Mouse (Mus musculus): ENCODE results near the gene Lilr4b. TPM values are rescaled to one million over a fixed set of nuclear protein-coding genes. Genes with fewer than 3 reads are reported as not detected.
"Not testable (repeated sequence)": the region's sequence is repeated elsewhere in the genome, so short reads cannot be mapped to it uniquely, and the experiment has no call there.

Lilr4b gene
- 0.57 and 1.1 TPM in 2 replicates for polyA plus RNA-seq (2012; rRNA removed)

DNA sequence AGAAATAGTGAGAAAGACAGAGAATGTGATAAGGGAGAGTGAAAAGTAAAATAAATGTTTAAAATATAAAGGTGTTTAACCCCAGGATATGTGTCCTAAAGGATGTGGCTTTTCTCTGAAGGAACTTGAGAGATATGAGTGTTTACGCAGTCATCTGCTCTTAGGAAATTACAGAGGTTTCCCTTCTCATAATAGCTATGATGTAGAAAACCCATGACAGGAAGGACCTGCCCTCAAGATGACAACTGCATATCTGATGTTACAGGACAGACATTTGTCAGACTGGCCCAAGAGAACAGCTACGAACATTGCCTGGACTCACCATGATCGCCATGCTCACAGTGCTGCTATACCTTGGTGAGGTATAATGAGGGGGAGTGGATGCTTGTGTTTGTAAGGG, at the start of gene Lilr4b, which contains the start of gene Gm49339:
TSS of gene Lilr4b (plus strand) at position 236 of the 400 bp plus-strand sequence.
TSS of gene Gm49339 (plus strand) at position 216 of the 400 bp plus-strand sequence.
- H3K4me1 ChIP-seq (ENCODE audit: control insufficient read depth, insufficient read depth, insufficient read length, low read length); H3K36me3 ChIP-seq (ENCODE audit: control insufficient read depth, insufficient read depth, low read length); H3K27ac ChIP-seq (ENCODE audit: insufficient read depth, low read depth, low read length); H3K27me3 ChIP-seq (ENCODE audit: control insufficient read depth, insufficient read depth, low read length); H3K4me3 ChIP-seq (ENCODE audit: low read depth, low read length): not testable (repeated sequence)
- 86% methylated on average over 1 of the region's 3 CpGs for WGBS

DNA sequence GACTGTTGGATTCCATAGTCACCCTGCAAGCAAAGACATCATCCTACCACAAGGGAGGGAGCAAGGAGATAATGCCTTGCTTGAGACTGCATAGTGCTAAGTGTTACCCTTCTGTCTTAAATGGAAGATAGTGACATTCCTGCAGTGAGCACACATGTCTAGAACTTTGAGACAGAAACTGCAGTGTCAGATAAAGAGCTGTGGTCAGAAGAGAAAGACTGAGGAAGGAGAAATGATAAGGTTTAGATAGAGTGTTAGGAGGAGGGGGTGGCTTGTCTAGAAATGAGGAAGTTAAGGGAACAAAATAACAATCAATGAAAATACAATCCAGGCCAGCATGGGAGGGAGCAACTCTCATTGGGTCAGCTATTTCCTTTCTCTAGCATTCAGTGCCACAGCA, 47.5 kb upstream of the Lilr4b start:
- Histone ChIP-seq H3K4me1 (ENCODE audit: control insufficient read depth, insufficient read depth, insufficient read length, low read length) (no peaks in the 10 kb centered on the region), H3K36me3 (ENCODE audit: control insufficient read depth, insufficient read depth, low read length) (no peaks in the 10 kb centered on the region), H3K4me3 (ENCODE audit: low read depth, low read length) (no peak overlapping the region), H3K27me3 (ENCODE audit: control insufficient read depth, insufficient read depth, low read length) (no peaks in the 10 kb centered on the region), H3K27ac (ENCODE audit: insufficient read depth, low read depth, low read length) (no peak overlapping the region)
- no peak for TF ChIP-seq CTCF (IDR thresholded peaks at IDR 0.05; ENCODE audit: extremely low read depth, insufficient read length, insufficient replicate concordance, low read depth, low read length)
- TF ChIP-seq POLR2A (IDR thresholded peaks at IDR 0.05; ENCODE audit: low read depth, low read length) = no peak

GRCm38 (mm10) chr10:51435684-51436083, 44.7 kb upstream of the Lilr4b start:
- Histone ChIP-seq H3K27me3 (ENCODE audit: control insufficient read depth, insufficient read depth, low read length) (no peaks in the 10 kb centered on the region), H3K4me3 (ENCODE audit: low read depth, low read length) (no peak overlapping the region), H3K36me3 (ENCODE audit: control insufficient read depth, insufficient read depth, low read length) (no peaks in the 10 kb centered on the region), H3K27ac (ENCODE audit: insufficient read depth, low read depth, low read length) (no peak overlapping the region), H3K4me1 (ENCODE audit: control insufficient read depth, insufficient read depth, insufficient read length, low read length) (no peaks in the 10 kb centered on the region)
- 65% methylated on average over 3 of the region's 3 CpGs for WGBS
- TF ChIP-seq POLR2A (IDR thresholded peaks at IDR 0.05; ENCODE audit: low read depth, low read length) (no peak), CTCF (IDR thresholded peaks at IDR 0.05; ENCODE audit: extremely low read depth, insufficient read length, insufficient replicate concordance, low read depth, low read length) (no peak)

DNA sequence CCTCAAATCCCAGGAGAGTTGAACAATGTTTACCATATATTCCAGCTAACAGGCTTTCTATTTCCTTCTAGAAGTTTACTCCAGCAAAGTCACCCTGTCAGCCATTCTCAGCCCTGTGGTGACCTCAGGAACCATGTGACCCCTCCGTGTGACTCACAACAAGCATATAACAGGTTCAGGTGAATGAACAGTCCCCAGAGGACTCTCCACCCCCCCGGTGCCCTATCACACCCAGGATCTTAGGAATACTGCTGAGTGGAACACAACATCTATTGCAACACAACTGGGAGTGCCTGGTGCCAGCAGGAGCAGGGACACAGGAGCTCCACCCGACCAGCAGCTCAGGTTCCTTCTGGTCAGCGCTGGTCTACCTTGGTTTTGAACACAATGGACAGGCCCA, 28.8 kb upstream of the Lilr4b start:
- no peak overlapping the region for H3K27ac ChIP-seq (ENCODE audit: insufficient read depth, low read depth, low read length)
- WGBS = 50% methylated on average over 4 of the region's 4 CpGs

GRCm38 (mm10) chr10:51453616-51454298, 26.7 kb upstream of the Lilr4b start:
- no peak overlapping the region for H3K4me3 ChIP-seq (ENCODE audit: low read depth, low read length)
- H3K36me3 ChIP-seq (ENCODE audit: control insufficient read depth, insufficient read depth, low read length) = no peaks in the 10 kb centered on the region
- peaks cover 1% of the 10 kb centered on the region; the same call in 1 of the 2 replicates for H3K4me1 ChIP-seq (ENCODE audit: control insufficient read depth, insufficient read depth, insufficient read length, low read length)
- H3K27me3 ChIP-seq (ENCODE audit: control insufficient read depth, insufficient read depth, low read length) = no peaks in the 10 kb centered on the region; the same call in 1 of the 2 replicates
- TF ChIP-seq POLR2A (IDR thresholded peaks at IDR 0.05; ENCODE audit: low read depth, low read length) (no peak), CTCF (IDR thresholded peaks at IDR 0.05; ENCODE audit: extremely low read depth, insufficient read length, insufficient replicate concordance, low read depth, low read length) (no peak)
- peak overlapping the region; percentile 80 for H3K27ac ChIP-seq (ENCODE audit: insufficient read depth, low read depth, low read length)
- 71% methylated on average over 1 of the region's 1 CpGs for WGBS

More for the DNA sequence above, 28.8 kb upstream of the Lilr4b start:
- no peaks in the 10 kb centered on the region for H3K36me3 ChIP-seq (ENCODE audit: control insufficient read depth, insufficient read depth, low read length)
- peaks cover 1% of the 10 kb centered on the region; the same call in 1 of the 2 replicates for H3K4me1 ChIP-seq (ENCODE audit: control insufficient read depth, insufficient read depth, insufficient read length, low read length)
- H3K4me3 ChIP-seq (ENCODE audit: low read depth, low read length) = no peak overlapping the region
- TF ChIP-seq POLR2A (IDR thresholded peaks at IDR 0.05; ENCODE audit: low read depth, low read length) (no peak), CTCF (IDR thresholded peaks at IDR 0.05; ENCODE audit: extremely low read depth, insufficient read length, insufficient replicate concordance, low read depth, low read length) (no peak)
- H3K27me3 ChIP-seq (ENCODE audit: control insufficient read depth, insufficient read depth, low read length) = no peaks in the 10 kb centered on the region; the same call in 1 of the 2 replicates

- peak overlapping the region; percentile 80 for H3K27ac ChIP-seq (ENCODE audit: insufficient read depth, low read depth, low read length)
- H3K36me3 ChIP-seq (ENCODE audit: control insufficient read depth, insufficient read depth, low read length) = no peaks in the 10 kb centered on the region
- TF ChIP-seq CTCF (IDR thresholded peaks at IDR 0.05; ENCODE audit: extremely low read depth, insufficient read length, insufficient replicate concordance, low read depth, low read length) (no peak), POLR2A (IDR thresholded peaks at IDR 0.05; ENCODE audit: low read depth, low read length) (no peak)
- 6% methylated on average over 1 of the region's 1 CpGs for WGBS
- no peak overlapping the region for H3K4me3 ChIP-seq (ENCODE audit: low read depth, low read length)
- peaks cover 1% of the 10 kb centered on the region; the same call in 1 of the 2 replicates for H3K4me1 ChIP-seq (ENCODE audit: control insufficient read depth, insufficient read depth, insufficient read length, low read length)
- no peaks in the 10 kb centered on the region; the same call in 1 of the 2 replicates for H3K27me3 ChIP-seq (ENCODE audit: control insufficient read depth, insufficient read depth, low read length)
These were observed 26.1 kb upstream of the Lilr4b start for GRCm38 (mm10) chr10:51454365-51454764.

- Histone ChIP-seq H3K27ac (ENCODE audit: insufficient read depth, low read depth, low read length) (peak overlapping the region; percentile 71), H3K4me1 (ENCODE audit: control insufficient read depth, insufficient read depth, insufficient read length, low read length) (peaks cover 1% of the 10 kb centered on the region; the same call in 1 of the 2 replicates), H3K27me3 (ENCODE audit: control insufficient read depth, insufficient read depth, low read length) (no peaks in the 10 kb centered on the region; the same call in 1 of the 2 replicates), H3K36me3 (ENCODE audit: control insufficient read depth, insufficient read depth, low read length) (no peaks in the 10 kb centered on the region), H3K4me3 (ENCODE audit: low read depth, low read length) (no peak overlapping the region)
- WGBS = 77% methylated on average over 1 of the region's 1 CpGs
- TF ChIP-seq CTCF (IDR thresholded peaks at IDR 0.05; ENCODE audit: extremely low read depth, insufficient read length, insufficient replicate concordance, low read depth, low read length) = no peak
- TF ChIP-seq POLR2A (IDR thresholded peaks at IDR 0.05; ENCODE audit: low read depth, low read length) = no peak
These were observed 24.7 kb upstream of the Lilr4b start for GRCm38 (mm10) chr10:51455762-51456161.

Measured in small intestine, adult 2 months (tissue).